Mouse (Mus musculus) small intestine, adult 2 months (tissue): Measurements from ENCODE around the gene Ctsh.

ENCODE experiments used
- CTCF ChIP-seq: fragments of 200-500 bp; IDR thresholded peaks from 2 replicates; pipeline ENCODE4 v1.5.1; 2012; ENCODE audit warnings: low read depth, mild to moderate bottlenecking, control low read depth, inconsistent platforms, low read length, moderate library complexity, mixed read lengths; ENCODE audit not compliant: insufficient replicate concordance, insufficient read length; ENCODE audit errors: extremely low read depth
- POLR2A ChIP-seq: fragments of 200-500 bp; IDR thresholded peaks from 2 replicates; pipeline ENCODE4 v1.6.1; 2012; ENCODE audit warnings: low read depth, mild to moderate bottlenecking, control low read depth, inconsistent platforms, low read length, moderate library complexity

GRCm38 (mm10) chr9:90069485-90069884, 15.5 kb downstream of the Ctsh start:
- TF ChIP-seq CTCF, result no peak
- no peak for TF ChIP-seq POLR2A
